Mouse (Mus musculus): Measurements from ENCODE around the gene Nup210. TPM values are rescaled to one million over a fixed set of nuclear protein-coding genes. Genes with fewer than 3 reads are reported as not detected.

The Nup210 gene
- polyA plus RNA-seq, 1 experiment, result 28.9 TPM

DNA sequence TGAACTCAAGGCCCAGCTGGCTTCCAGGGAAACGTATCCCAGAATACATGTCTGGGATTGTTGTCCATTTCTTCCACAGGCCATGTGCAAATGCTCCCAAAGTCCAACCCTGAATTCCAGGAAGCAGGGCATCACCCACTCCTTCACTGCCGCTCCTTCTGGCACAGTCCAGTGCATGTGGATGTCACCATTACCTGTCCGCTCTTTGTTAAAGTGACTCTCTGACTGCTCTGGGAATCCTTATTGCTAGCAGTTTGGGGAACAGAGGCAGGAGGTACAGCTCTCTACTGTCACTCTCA is 4.7 kb downstream of the Nup210 start:
- peak overlapping the region; percentile 44 for H3K27ac ChIP-seq (ENCODE audit: insufficient read depth, low read depth, low read length)
- H3K4me1 ChIP-seq (ENCODE audit: control insufficient read depth, insufficient read depth, insufficient read length, low read length), result peaks cover 19% of the 10 kb centered on the region
- H3K36me3 ChIP-seq (ENCODE audit: control insufficient read depth, insufficient read depth, low read length), result no peaks in the 10 kb centered on the region
- peak overlapping the region; percentile 18; the same call in 1 of the 2 replicates for H3K4me3 ChIP-seq (ENCODE audit: low read depth, low read length)
- TF ChIP-seq CTCF (IDR thresholded peaks at IDR 0.05; ENCODE audit: extremely low read depth, insufficient read length, insufficient replicate concordance, low read depth, low read length) (no peak), POLR2A (IDR thresholded peaks at IDR 0.05; ENCODE audit: low read depth, low read length) (no peak)
- 63% methylated on average over 3 of the region's 3 CpGs for WGBS
- no peaks in the 10 kb centered on the region for H3K27me3 ChIP-seq (ENCODE audit: control insufficient read depth, insufficient read depth, low read length)

DNA sequence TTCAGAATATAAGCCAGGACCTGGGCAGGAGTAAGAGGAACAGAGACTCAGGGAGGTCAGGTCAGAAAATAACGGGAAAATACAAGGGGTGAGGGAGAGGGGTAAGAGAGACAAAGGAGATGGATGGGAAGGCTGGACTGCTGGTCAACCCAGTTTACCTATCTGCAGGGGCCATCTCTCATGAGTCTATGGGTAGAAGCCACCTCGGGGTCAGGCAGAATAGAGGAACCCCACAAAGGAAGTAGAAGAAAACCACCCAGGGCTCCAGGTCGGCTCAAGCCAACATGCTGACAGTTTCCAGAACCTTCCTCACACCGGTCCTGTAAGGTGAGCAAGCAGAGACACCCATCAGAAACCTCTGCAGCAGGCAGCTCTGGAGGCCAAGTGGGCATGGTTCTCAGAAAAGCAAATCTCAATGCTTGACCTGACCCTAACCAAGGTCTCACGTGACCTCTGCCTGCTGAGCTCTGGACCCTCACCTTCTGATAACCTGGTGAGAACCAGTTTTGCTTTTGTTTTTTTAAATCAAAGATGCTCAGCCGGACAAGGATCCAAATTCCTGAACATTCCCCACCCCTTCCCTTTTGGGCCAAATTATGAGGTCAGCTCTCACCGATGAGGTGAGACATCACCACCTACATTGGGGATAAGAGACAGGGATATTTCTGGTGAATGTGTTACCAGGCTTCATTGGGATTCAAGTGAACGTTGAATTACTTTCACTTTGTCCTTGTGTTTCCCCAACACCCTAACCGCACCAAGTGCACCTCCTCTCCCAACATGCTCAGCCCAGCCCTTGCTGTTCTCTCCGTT is 5.3 kb downstream of the Nup210 start:
- TF ChIP-seq CTCF (IDR thresholded peaks at IDR 0.05; ENCODE audit: extremely low read depth, insufficient read length, insufficient replicate concordance, low read depth, low read length) (no peak), POLR2A (IDR thresholded peaks at IDR 0.05; ENCODE audit: low read depth, low read length) (no peak)
- Histone ChIP-seq H3K4me3 (ENCODE audit: low read depth, low read length) (peak overlapping the region; percentile 18; the same call in 1 of the 2 replicates), H3K27me3 (ENCODE audit: control insufficient read depth, insufficient read depth, low read length) (no peaks in the 10 kb centered on the region), H3K4me1 (ENCODE audit: control insufficient read depth, insufficient read depth, insufficient read length, low read length) (peaks cover 17% of the 10 kb centered on the region), H3K27ac (ENCODE audit: insufficient read depth, low read depth, low read length) (peak overlapping the region; percentile 44), H3K36me3 (ENCODE audit: control insufficient read depth, insufficient read depth, low read length) (no peaks in the 10 kb centered on the region)
- 57% methylated on average over 10 of the region's 10 CpGs for WGBS

DNA sequence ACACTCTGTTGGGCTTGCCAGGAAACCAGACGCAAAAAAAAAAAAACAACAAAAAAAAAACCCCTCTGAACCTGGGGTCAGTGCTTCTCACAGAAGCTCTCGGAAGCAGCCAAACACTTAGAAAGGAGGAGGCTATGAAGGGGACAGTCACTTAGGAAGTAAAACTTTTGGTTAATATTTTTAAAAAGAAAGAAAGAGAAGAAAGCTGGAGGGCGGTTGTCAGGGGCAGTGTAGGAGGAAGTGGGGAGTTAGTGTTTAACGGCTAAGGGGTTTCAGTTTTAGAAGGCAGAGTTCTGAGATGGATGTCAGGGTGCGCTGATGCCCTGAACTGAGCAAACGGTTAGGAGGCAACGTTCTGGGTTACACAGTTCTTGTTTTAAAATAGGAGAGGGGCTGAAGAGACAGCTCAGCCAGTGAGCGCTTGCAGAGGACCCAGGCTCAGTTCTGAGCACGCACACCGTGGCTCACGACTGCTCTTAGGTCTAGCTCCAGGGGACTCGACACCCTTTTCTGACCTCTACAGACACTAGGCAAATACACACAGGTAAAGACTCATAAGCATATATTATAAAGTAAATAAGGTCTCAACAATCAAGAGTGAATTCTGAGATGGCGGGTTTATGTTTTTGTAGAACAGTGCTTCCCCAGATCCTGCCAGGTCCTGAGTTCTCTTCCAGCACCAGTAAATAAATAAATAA is 6.2 kb downstream of the Nup210 start:
- Histone ChIP-seq H3K27me3 (ENCODE audit: control insufficient read depth, insufficient read depth, low read length) (no peaks in the 10 kb centered on the region), H3K4me1 (ENCODE audit: control insufficient read depth, insufficient read depth, insufficient read length, low read length) (peaks cover 11% of the 10 kb centered on the region; the same call in 1 of the 2 replicates), H3K4me3 (ENCODE audit: low read depth, low read length) (peak overlapping the region; percentile 23), H3K36me3 (ENCODE audit: control insufficient read depth, insufficient read depth, low read length) (no peaks in the 10 kb centered on the region), H3K27ac (ENCODE audit: insufficient read depth, low read depth, low read length) (peak overlapping the region; percentile 44)
- no peak for TF ChIP-seq CTCF (IDR thresholded peaks at IDR 0.05; ENCODE audit: extremely low read depth, insufficient read length, insufficient replicate concordance, low read depth, low read length)
- WGBS, result 77% methylated on average over 13 of the region's 13 CpGs

DNA sequence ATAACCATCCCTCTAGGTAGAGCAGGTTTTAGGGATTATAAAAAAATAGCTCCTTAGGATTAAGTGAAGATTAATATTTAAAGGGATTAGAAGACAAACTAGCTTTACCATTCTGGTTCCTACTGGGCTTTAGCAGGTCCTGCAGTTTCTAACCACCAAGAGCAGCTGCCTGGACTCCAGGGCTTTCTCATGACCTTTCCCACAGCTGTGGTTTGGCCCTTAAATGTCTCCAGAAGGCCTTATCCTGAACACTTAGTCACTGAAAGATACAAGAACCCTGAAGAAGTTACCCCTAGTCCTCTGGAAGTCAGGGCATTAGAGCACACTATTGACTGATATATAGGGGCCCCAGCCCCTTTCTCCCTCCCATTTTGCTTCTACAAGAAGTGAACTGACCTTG is 7.1 kb downstream of the Nup210 start:
- no peak for TF ChIP-seq POLR2A (IDR thresholded peaks at IDR 0.05; ENCODE audit: low read depth, low read length)
- TF ChIP-seq CTCF (IDR thresholded peaks at IDR 0.05; ENCODE audit: extremely low read depth, insufficient read length, insufficient replicate concordance, low read depth, low read length), result no peak
- H3K36me3 ChIP-seq (ENCODE audit: control insufficient read depth, insufficient read depth, low read length), result no peaks in the 10 kb centered on the region
- H3K4me1 ChIP-seq (ENCODE audit: control insufficient read depth, insufficient read depth, insufficient read length, low read length), result peaks cover 15% of the 10 kb centered on the region; the same call in 1 of the 2 replicates
- no peak overlapping the region for H3K27ac ChIP-seq (ENCODE audit: insufficient read depth, low read depth, low read length)
- H3K4me3 ChIP-seq (ENCODE audit: low read depth, low read length), result no peak overlapping the region
- no peaks in the 10 kb centered on the region for H3K27me3 ChIP-seq (ENCODE audit: control insufficient read depth, insufficient read depth, low read length)

DNA sequence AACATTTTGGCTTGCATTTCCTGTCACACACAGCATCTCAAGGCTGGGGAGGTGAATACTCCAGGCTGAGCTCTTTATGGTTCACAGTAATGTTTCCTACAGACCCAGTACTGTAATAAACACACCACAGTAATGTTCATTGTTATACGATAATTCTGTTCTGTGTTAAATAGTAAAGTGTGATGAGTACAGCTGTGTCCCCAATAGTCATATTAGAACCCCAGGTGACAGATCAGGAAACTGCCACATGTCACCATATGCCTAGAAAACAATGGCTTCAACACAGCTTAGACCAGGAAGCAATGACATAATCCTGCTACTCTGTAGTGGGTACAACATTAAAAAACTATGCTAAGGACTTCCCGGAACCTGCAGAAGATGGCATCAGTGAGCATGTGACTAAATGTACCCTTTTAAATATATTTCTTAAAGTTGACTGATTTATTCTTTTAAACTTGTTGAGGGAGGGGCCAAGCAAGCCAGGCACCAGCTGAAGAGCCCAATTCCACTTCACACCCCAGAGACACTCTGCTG is 7.6 kb downstream of the Nup210 start:
- Histone ChIP-seq H3K27me3 (ENCODE audit: control insufficient read depth, insufficient read depth, low read length) (no peaks in the 10 kb centered on the region), H3K27ac (ENCODE audit: insufficient read depth, low read depth, low read length) (no peak overlapping the region), H3K4me1 (ENCODE audit: control insufficient read depth, insufficient read depth, insufficient read length, low read length) (peaks cover 13% of the 10 kb centered on the region; the same call in 1 of the 2 replicates), H3K4me3 (ENCODE audit: low read depth, low read length) (no peak overlapping the region), H3K36me3 (ENCODE audit: control insufficient read depth, insufficient read depth, low read length) (no peaks in the 10 kb centered on the region)
- TF ChIP-seq CTCF (IDR thresholded peaks at IDR 0.05; ENCODE audit: extremely low read depth, insufficient read length, insufficient replicate concordance, low read depth, low read length) (no peak), POLR2A (IDR thresholded peaks at IDR 0.05; ENCODE audit: low read depth, low read length) (no peak)
- WGBS, result 85% methylated on average over 2 of the region's 2 CpGs

DNA sequence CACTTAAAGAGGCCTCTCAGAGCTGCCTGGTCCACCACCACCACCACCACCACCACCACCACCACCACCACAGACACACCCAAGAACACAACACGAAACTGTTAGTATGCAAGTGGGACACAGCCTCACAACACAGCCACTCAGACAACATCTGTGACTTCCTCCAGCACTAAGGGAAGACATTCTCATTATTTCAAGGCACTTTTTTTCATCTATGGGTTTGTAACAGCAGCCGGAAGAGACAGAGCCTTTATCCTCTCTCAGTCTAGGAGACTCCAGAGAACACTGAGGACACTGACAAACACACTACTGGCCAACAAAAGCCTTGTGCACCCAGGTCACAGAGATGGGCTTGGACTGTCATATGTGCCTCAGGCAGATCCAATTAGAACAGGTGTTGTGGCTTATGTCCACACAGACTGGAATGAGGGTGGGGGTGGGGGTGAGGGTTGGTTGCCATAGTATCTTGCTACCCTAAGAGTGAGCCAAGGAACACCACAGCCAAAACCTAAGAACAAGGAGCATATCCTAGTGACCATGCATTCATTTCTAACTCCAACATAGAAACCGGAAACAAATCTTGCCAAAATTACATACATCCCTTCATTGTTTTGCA is 8.2 kb downstream of the Nup210 start:
- H3K4me1 ChIP-seq (ENCODE audit: control insufficient read depth, insufficient read depth, insufficient read length, low read length), result peaks cover 13% of the 10 kb centered on the region; the same call in 1 of the 2 replicates
- H3K4me3 ChIP-seq (ENCODE audit: low read depth, low read length), result no peak overlapping the region
- TF ChIP-seq POLR2A (IDR thresholded peaks at IDR 0.05; ENCODE audit: low read depth, low read length), result no peak
- TF ChIP-seq CTCF (IDR thresholded peaks at IDR 0.05; ENCODE audit: extremely low read depth, insufficient read length, insufficient replicate concordance, low read depth, low read length), result no peak
- WGBS, result 77% methylated on average over 3 of the region's 3 CpGs
- no peaks in the 10 kb centered on the region for H3K36me3 ChIP-seq (ENCODE audit: control insufficient read depth, insufficient read depth, low read length)
- no peaks in the 10 kb centered on the region for H3K27me3 ChIP-seq (ENCODE audit: control insufficient read depth, insufficient read depth, low read length)
- no peak overlapping the region for H3K27ac ChIP-seq (ENCODE audit: insufficient read depth, low read depth, low read length)

All from small intestine, adult 2 months (tissue).